Mouse (Mus musculus) heart, adult 2 months (tissue): ENCODE results near the gene Cdh4.

Experiments used
- CTCF ChIP-seq: fragments of 200-600 bp; IDR thresholded peaks from 2 replicates; pipeline ENCODE4 v1.8.1; 2022; ENCODE audit warnings: antibody characterized with exemption, mild to moderate bottlenecking, moderate library complexity
- POLR2A ChIP-seq: fragments of 200-500 bp; IDR thresholded peaks from 2 replicates; pipeline ENCODE4 v1.6.1; 2011; ENCODE audit warnings: mild to moderate bottlenecking, low read depth, low read length, control low read depth; ENCODE audit not compliant: insufficient read depth

DNA sequence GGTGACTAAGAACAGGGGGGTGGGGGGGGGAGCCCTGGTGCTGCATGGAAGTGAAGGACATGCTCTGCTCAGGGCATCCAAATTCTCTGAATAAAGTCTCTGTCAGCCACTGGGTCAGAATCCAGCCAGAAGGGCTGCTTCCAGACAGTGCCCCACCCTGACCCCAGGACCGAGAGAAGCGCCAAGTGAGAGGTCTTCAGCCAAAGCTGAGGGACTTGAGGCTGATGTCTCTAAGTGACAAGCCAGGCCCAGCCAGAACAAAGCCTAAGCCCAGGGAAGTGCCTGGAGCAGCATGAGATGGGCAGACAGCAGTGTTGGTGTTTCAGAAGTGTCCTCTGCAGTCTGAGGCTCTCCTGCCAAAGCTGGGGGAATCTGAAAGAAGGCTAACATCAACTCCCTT lies 91.7 kb downstream of the Cdh4 start:
- TF ChIP-seq CTCF (no peak), POLR2A (no peak)
